Mouse (Mus musculus) hindbrain, embryonic 10.5 days (tissue): ENCODE measurements around the gene Zkscan17. TPM values are rescaled to one million over a fixed set of nuclear protein-coding genes. Genes with fewer than 3 reads are reported as not detected.

Experiments
- polyA plus RNA-seq: library from polyadenylated mRNA; unstranded; fragments of >200 nt; fragmentation: Nextera tagmentation; extraction: Ambion mirVana; gene quantifications from 2 replicates; pipeline ENCODE4 v1.2.1, GENCODE M21; 2016

Zkscan17 gene
- polyA plus RNA-seq, 1 experiment from 2014 or later, result 35.8 TPM

Other genes starting within 250 kb of the Zkscan17 start
- gene Wnt3a, start 236.0 kb downstream of the Zkscan17 start, polyA plus RNA-seq, result 14.2 and 18.2 TPM in 2 replicates
- gene Wnt9a, start 219.8 kb downstream of the Zkscan17 start, polyA plus RNA-seq, result 9.8 and 10.7 TPM in 2 replicates
- not detected in 2 replicates for gene Prss38, start 151.1 kb downstream of the Zkscan17 start, polyA plus RNA-seq
- 13.4 and 16.1 TPM in 2 replicates for gene Jmjd4, start 76.7 kb downstream of the Zkscan17 start, polyA plus RNA-seq
- gene Snap47, start 75.6 kb downstream of the Zkscan17 start, polyA plus RNA-seq, result 110 and 138 TPM in 2 replicates
- gene Zfp867, start 54.3 kb downstream of the Zkscan17 start, polyA plus RNA-seq, result 8.0 and 9.1 TPM in 2 replicates
- 0.17 TPM in 1 of 2 replicates, not detected in the other for gene Nlrp3, start 14.8 kb upstream of the Zkscan17 start, polyA plus RNA-seq
- gene Olfr222, start 49.5 kb upstream of the Zkscan17 start, polyA plus RNA-seq, result not detected in 2 replicates
- not detected in 2 replicates for gene Olfr223, start 66.5 kb upstream of the Zkscan17 start, polyA plus RNA-seq
- 28.6 and 32.2 TPM in 2 replicates for gene Mprip, start 134.6 kb upstream of the Zkscan17 start, polyA plus RNA-seq